12 mouse cellular contexts compared by ENCODE assay signal in the genomic region with DNA sequence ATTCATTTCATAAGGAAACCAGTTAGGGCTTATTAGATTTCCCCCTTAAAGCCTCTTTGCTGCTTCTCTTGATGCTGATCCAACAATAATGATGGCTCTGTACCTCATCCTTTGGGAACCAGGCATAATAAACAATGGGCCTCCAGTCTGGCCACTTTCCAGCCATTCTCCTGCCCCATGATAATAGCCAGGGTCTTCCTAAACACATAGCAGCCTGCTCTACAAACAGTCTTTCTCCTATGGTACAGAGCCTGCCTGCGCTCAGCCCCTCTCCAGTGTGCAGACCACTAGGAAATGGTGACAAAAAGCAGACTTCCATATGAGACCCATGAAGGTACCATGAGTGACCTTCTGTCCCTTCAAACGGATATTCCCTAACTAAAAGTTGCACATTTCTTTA. TPM values are rescaled to one million over a fixed set of nuclear protein-coding genes. Genes with fewer than 3 reads are reported as not detected.
DNase-seq lines count a peak whose midpoint lies in the region; ATAC-seq and TF ChIP-seq lines count a peak whose summit lies in the region.
"Had no signal": no experiment of that assay in that cellular context is flagged by ENCODE, and none has a peak within 500 bp of the region (broad histone marks: within the 10 kb centered on the region; RNA-seq: fewer than 3 reads in every experiment).

No protein-coding gene starts in this region.

- peaks cover 6% of the 10 kb centered on the region; the same call in 1 of the 2 replicates for H3K36me3 ChIP-seq in forebrain, embryonic 14.5 days (ENCODE audit: control insufficient read depth, insufficient read depth, low read length)
- H3K36me3 ChIP-seq in forebrain, embryonic 16.5 days (ENCODE audit: control insufficient read depth, insufficient read depth): peaks cover 4% of the 10 kb centered on the region; the same call in 1 of the 2 replicates
- no peaks in the 10 kb centered on the region for H3K36me3 ChIP-seq in heart, embryonic 12.5 days

- no peak for ATAC-seq in forebrain, embryonic 14.5 days
- no peak for ATAC-seq in forebrain, embryonic 16.5 days
- ATAC-seq in heart, embryonic 12.5 days (ENCODE audit: insufficient number of reproducible peaks, low FRiP score): peak; percentile 88
- ATAC-seq: liver, embryonic 12.5 days; midbrain, embryonic 13.5 days had no signal

- H3K27me3 ChIP-seq in forebrain, embryonic 14.5 days (replicated peaks; ENCODE audit: control insufficient read depth, insufficient read depth, low read length): no peaks in the 10 kb centered on the region
- H3K27me3 ChIP-seq in forebrain, embryonic 16.5 days (replicated peaks; ENCODE audit: control insufficient read depth, insufficient read depth, low read length): no peaks in the 10 kb centered on the region
- H3K27me3 ChIP-seq in heart, embryonic 12.5 days (replicated peaks): no peaks in the 10 kb centered on the region
- H3K27me3 ChIP-seq: liver, embryonic 12.5 days; midbrain, embryonic 13.5 days had no signal

- H3K4me3 ChIP-seq in forebrain, embryonic 14.5 days (ENCODE audit: low read depth, low read length): no peak overlapping the region
- no peak overlapping the region for H3K4me3 ChIP-seq in forebrain, embryonic 16.5 days (replicated peaks; ENCODE audit: low read length)
- H3K4me3 ChIP-seq in layer of hippocampus, adult 2 months: no peak overlapping the region
- H3K4me3 ChIP-seq in heart, embryonic 12.5 days: no peak overlapping the region
- H3K4me3 ChIP-seq: liver, embryonic 12.5 days; midbrain, embryonic 13.5 days had no signal

- no peaks in the 10 kb centered on the region for H3K4me1 ChIP-seq in forebrain, embryonic 14.5 days (ENCODE audit: control insufficient read depth, insufficient read depth, low read length)
- no peaks in the 10 kb centered on the region for H3K4me1 ChIP-seq in forebrain, embryonic 16.5 days (replicated peaks; ENCODE audit: control insufficient read depth, insufficient read depth, low read length)
- H3K4me1 ChIP-seq in heart, embryonic 12.5 days (replicated peaks): no peaks in the 10 kb centered on the region
- H3K4me1 ChIP-seq: liver, embryonic 12.5 days; midbrain, embryonic 13.5 days had no signal

- H3K9me3 ChIP-seq in forebrain, embryonic 14.5 days (replicated peaks; ENCODE audit: control insufficient read depth, low read length): no peaks in the 10 kb centered on the region
- H3K9me3 ChIP-seq in forebrain, embryonic 16.5 days (ENCODE audit: control insufficient read depth, low read length): no peaks in the 10 kb centered on the region
- H3K9me3 ChIP-seq in heart, embryonic 12.5 days (replicated peaks): no peaks in the 10 kb centered on the region
- H3K9me3 ChIP-seq: liver, embryonic 12.5 days; midbrain, embryonic 13.5 days had no signal

- H3K27ac ChIP-seq in forebrain, embryonic 14.5 days (ENCODE audit: low read depth, low read length): no peak overlapping the region
- H3K27ac ChIP-seq in forebrain, embryonic 16.5 days (ENCODE audit: low read length): no peak overlapping the region
- no peak overlapping the region for H3K27ac ChIP-seq in layer of hippocampus, adult 2 months
- no peak overlapping the region for H3K27ac ChIP-seq in heart, embryonic 12.5 days (ENCODE audit: poor library complexity, severe bottlenecking)
- H3K27ac ChIP-seq: liver, embryonic 12.5 days; midbrain, embryonic 13.5 days had no signal

- H3K4me2 ChIP-seq in forebrain, embryonic 14.5 days (ENCODE audit: low read length): no peak overlapping the region
- H3K4me2 ChIP-seq in forebrain, embryonic 16.5 days (ENCODE audit: low read length): no peak overlapping the region
- H3K4me2 ChIP-seq in heart, embryonic 12.5 days: no peak overlapping the region
- H3K4me2 ChIP-seq: liver, embryonic 12.5 days; midbrain, embryonic 13.5 days had no signal

- DNase-seq in forebrain, embryonic 14.5 days (ENCODE audit: low spot score): peak; percentile 26
- peak; percentile 26 for DNase-seq in layer of hippocampus, adult 9-11 months
- no peak for DNase-seq in layer of hippocampus, adult 2 months (ENCODE audit: low spot score in 2 of 2)
- peak; percentile 66 for DNase-seq in lung, postnatal 10 days
- DNase-seq in adrenal gland, postnatal 36 days: no peak
- DNase-seq in left cerebral cortex, adult 11 months (ENCODE audit: low spot score): no peak
- DNase-seq: embryo, embryonic 11 days; gastrocnemius, postnatal 10 days had no signal

- WGBS in forebrain, embryonic 14.5 days: 91% methylated on average over 2 of the region's 2 CpGs
- 84% methylated on average over 2 of the region's 2 CpGs for WGBS in forebrain, embryonic 16.5 days
- 49% methylated on average over 2 of the region's 2 CpGs for WGBS in heart, embryonic 12.5 days

- no peak for TF ChIP-seq CTCF in layer of hippocampus, adult 2 months (conservative IDR thresholded peaks at IDR 0.05)

- no peak overlapping the region for H3K9ac ChIP-seq in forebrain, embryonic 14.5 days (ENCODE audit: low read length)
- no peak overlapping the region for H3K9ac ChIP-seq in forebrain, embryonic 16.5 days (replicated peaks; ENCODE audit: low read depth, low read length)
- H3K9ac ChIP-seq in heart, embryonic 12.5 days: no peak overlapping the region
- H3K9ac ChIP-seq: liver, embryonic 12.5 days; midbrain, embryonic 13.5 days had no signal

RNA-seq across cellular contexts. Expression of gene Prr15, which starts 26.2 kb away (rescaled TPM):
- polyA plus RNA-seq in forebrain, embryonic 14.5 days (2014; fragmentation: Nextera tagmentation; extraction: Ambion mirVana): 2.0 and 3.1 TPM in 2 replicates
- polyA plus RNA-seq in forebrain, embryonic 16.5 days (2015; fragmentation: Nextera tagmentation; extraction: Ambion mirVana): 2.7 and 2.8 TPM in 2 replicates
- 1 to 10 TPM in 1 of 2 experiments, under 1 TPM in 1; 0.76 to 1.2 TPM for total RNA-seq in layer of hippocampus, adult 2 months (2021)
- 13.7 and 14.2 TPM in 2 replicates for polyA plus RNA-seq in heart, embryonic 12.5 days (2016; fragmentation: Nextera tagmentation; extraction: Ambion mirVana)
- 1 to 10 TPM; 2.8 to 7.8 TPM for total RNA-seq in adrenal gland, postnatal 36 days (2021)

Comparison
In these comparisons a context has a peak if more than half of its experiments do, and no peak if none do; other contexts are left out.
1. DNase-seq: peak in forebrain, embryonic 14.5 days (single experiment), layer of hippocampus, adult 9-11 months (single experiment) and lung, postnatal 10 days (single experiment); none in layer of hippocampus, adult 2 months (0 of 2), adrenal gland, postnatal 36 days (0 of 2) and left cerebral cortex, adult 11 months (single experiment).